Mouse (Mus musculus) retina, adult 2 months (tissue): ENCODE results near the gene Fbln1.

ENCODE experiments used
- DNase-seq: peaks from one replicate; pipeline ENCODE4 v3.0.0-alpha.2; 2012; ENCODE audit warnings: low read depth, low spot score

Gene Fbln1

GRCm38 (mm10) chr15:85206703-85207075 is 940 bp downstream of the Fbln1 start:
- no peak for DNase-seq

GRCm38 (mm10) chr15:85207081-85207480 is 1.3 kb downstream of the Fbln1 start:
- no peak for DNase-seq

DNA sequence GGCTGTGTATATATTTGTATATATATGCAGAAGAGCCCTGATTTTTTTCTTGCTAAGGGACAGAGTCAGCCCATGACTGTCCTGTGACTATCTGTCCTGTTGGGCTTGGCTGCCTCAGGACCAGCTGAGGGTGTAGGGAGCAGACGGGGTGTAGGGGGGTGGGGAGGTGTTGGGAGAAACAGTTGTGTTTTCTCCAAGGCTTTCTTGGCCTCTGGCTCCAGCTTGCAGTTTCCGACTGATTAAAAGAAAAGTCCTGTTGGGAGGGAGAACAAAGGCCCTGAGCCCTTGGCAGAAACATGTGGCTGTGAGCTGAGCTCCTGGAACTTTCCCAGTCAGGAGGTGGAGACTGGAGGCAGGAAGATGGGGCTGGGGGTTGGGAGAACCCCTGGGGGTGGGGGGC is 2.0 kb downstream of the Fbln1 start:
- DNase-seq = no peak

- no peak for DNase-seq
Measured at GRCm38 (mm10) chr15:85208332-85208731, 2.6 kb downstream of the Fbln1 start.

GRCm38 (mm10) chr15:85209341-85209740 is 3.6 kb downstream of the Fbln1 start:
- DNase-seq = no peak

DNA sequence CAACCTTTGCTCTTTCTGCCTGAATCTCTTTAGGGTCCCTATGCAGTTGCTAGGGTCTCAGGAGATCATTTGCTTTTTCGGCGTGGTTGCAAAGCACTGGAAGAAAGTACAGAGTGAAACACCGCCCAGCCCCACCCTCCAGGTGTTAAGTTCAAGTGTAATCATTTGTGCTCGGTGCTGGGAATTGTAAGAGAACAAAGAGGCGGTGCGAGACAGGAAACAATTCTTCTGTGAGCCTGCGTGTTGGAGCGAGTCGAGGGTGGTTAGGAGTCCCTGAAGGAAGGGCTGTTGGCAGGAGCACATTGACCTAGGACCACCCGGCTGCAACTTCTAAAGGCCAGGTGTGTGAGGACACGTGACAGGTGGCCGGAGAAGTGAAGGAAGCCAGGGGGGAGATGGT is 4.9 kb downstream of the Fbln1 start:
- DNase-seq = no peak

GRCm38 (mm10) chr15:85211101-85211760 is 5.5 kb downstream of the Fbln1 start:
- no peak for DNase-seq

DNA sequence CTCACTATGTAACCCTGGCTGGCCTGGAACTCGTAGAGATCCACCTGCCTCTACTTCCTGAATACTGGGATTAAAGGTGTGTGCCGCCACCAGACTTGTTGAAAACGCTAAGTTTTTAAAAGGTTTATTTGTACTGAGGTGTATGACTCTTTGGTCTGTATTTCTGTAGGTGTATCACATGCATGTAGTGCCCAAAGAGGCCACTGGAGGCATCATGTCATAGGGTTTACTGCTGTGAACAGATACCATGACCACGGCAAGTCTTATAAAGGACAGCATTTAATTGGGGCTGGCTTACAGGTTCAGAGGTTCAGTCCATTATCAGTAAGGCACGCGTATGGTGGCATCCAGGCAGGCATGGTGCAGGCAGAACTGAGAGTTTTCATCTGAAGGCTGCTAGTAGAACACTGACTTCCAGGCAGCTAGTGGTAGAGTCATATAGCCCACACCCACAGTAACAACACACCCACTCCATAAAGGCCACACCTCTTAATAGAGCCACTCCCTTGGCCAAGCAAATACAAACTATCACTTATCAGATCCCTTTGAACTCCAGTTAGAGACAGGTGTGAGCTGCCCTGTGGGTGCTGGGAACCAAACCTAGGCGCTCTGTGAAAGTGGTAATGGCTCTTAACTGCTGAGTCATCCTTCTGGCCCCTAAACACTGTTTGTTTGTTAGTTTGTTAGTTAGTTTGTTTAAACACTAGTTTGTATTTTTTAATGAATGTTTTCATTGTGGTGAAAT is 10.5 kb downstream of the Fbln1 start:
- no peak for DNase-seq

- no peak for DNase-seq
Measured at GRCm38 (mm10) chr15:85218617-85219265, 13.0 kb downstream of the Fbln1 start.

DNA sequence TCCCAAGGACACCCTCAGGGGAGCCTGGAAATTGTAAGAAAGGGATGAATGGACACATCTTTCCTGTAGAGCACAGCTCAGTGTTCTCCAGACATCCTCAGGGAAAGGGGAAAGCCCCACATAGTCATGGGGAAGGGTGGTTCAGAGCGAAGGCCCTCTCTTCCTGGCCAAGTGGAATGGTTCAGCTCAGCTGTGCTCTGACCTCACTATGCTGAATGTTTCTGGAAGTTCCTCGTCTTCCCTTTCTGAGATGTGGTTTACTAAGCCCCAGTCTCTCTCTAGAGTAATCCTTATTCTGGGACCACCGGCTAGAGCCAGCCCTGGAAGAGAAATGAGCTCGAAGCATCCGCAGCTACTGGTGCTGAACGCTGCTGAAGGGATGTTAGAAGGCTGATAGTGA is 14.6 kb downstream of the Fbln1 start:
- no peak for DNase-seq

DNA sequence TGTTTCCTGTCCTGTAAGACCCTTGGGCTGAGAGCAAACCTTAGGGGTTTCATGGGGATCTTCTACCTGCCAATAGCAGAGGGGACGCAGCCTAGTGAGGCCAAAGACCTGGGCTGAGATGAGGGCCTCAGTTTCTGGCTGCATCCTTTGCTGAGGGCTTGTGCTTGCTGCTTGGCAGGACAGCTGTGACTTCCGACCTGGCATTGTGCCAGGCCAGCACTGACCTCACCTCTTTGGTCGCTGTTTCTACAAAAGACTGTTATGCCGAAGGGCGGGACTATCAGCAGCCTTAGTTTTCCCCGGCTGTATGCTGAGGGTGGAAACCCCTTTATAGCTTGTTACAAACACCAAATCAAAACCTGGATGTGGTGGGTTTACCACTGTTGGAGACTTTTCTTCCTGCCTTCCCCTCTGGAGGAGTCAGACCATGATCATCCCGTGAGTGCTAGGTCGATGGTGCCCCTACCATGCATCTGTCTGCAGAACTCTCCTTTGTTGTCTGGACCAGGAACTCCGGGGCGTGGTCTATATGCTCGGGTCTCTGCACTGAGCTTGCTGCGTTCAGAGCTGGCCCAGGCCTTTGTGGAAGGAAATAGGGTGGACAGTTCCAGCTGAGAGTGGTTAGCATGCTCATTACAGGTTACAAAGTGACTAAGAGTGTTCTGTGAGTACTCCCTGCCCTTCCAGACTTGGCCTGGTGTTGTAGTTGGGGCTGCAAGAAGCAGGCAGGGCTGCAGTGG is 15.5 kb downstream of the Fbln1 start:
- DNase-seq = no peak

DNA sequence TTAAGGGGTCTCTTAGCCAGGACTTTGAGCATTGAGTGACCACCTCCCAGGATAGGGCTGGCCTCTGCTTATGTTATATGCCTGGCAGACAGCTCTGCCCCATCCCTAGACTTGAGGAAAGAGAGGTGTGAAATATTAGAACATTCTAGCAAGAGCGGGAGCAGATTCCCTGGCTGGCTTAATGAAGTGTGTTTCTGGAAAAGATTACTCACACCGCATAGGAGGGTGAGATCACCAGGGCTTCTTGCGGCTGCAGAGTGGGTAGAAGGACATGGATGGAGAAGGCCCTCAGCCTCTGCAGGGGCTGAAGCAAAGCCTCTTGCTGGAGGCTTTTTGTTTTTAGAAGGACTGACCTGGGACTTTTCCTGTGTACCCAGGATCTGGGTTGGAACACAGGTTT is 19.9 kb downstream of the Fbln1 start:
- no peak for DNase-seq

DNA sequence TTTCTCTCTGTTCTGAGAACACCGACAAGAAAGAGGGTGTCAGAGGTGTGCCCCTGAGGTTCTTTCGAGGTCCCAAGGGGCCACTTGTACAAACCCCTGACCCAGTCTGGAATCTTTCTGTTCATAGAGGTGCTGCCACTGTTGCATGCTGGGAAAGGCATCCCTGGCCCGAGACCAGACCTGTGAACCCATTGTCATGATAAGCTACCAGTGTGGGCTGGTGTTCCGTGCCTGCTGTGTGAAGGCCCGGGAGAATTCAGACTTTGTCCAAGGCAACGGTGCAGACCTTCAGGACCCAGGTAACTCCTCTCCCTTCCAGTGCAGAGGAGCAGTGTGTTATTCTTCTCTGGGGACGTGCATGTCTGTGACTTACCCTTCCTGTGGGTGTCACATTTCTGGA is 21.1 kb downstream of the Fbln1 start:
- no peak for DNase-seq

- no peak for DNase-seq
Measured at GRCm38 (mm10) chr15:85228568-85228967, 22.8 kb downstream of the Fbln1 start.

DNA sequence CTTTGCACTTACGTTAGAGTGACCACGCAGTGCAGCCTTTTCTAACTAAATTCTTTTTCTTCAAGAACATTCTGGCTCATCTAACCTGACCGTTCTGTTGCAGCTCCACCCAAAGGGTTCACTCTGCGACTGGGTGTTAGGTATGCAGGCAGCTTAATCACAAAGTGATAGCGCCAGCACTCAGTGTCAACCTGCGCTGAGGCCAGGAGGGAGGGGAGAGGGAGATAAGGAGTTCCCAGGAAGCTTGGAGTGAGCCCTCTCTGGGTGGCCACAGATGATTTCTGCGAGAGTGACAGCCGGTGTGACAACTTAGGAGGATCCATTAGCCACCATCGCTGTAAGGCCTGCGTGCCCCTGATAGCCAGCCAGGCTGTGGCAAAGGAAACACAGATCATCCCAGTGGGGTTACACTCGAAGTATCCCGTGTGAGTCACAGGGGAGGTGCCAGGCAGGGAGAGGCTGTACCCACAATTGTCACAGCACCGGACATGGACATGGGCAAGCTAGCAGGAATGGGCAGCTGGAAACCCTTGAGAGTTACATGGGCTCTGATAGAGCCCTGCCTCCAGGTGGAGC is 24.3 kb downstream of the Fbln1 start:
- DNase-seq = no peak

DNA sequence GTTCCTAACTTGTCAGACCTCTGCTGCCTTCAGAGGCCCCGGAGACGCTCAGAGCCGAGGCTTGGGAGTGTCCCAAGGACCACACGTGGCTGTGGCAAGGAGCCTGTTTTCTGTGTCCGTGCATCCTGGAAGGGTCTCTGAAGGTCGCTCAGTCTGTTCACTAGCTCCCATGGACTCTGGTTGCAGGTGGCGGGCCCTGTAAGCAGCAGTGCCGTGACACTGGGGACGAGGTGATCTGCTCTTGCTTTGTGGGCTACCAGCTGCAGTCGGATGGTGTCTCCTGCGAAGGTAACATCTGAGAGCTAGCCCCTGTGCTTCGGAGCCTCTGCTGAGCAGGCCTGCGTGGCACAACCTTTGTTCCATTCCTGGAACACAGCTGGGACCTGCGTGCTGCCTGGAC is 24.9 kb downstream of the Fbln1 start:
- no peak for DNase-seq

GRCm38 (mm10) chr15:85231443-85232255 is 25.9 kb downstream of the Fbln1 start:
- DNase-seq = no peak

- DNase-seq = no peak
Measured at GRCm38 (mm10) chr15:85232256-85232535, 26.4 kb downstream of the Fbln1 start.

DNA sequence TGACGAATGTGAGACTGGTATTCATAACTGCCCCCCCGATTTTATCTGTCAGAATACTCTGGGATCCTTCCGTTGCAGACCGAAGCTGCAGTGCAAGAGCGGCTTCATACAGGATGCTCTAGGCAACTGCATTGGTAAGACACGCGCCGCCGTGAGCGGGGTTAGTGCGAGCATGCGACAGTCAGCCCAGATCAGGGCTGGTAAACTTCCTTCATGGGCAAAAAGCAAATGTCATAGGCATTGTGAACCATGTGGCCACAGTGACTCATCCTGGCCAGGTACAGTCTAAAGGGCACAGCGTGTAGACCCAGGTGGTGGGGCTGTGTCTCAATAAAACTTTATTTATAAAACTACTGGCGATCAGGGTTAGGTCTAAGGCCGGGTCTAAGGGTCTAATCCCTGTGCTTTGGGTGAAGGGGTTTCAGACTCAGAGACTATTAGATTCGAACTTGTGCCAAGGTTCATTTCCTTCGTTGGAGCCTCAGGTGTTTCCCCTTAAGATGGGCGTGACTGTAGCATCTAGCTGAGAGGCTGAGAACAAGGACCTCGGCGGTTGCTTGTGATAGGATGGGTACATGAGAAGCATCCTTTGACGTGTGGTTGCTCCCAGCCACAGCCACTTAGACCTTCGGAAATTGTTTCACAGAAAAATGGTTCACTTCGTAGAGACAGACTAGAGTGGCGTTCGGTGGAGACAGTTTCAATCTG is 26.9 kb downstream of the Fbln1 start:
- DNase-seq = no peak

- DNase-seq = no peak
Measured at GRCm38 (mm10) chr15:85233251-85233611, 27.5 kb downstream of the Fbln1 start.

GRCm38 (mm10) chr15:85233690-85234089 is 27.9 kb downstream of the Fbln1 start:
- no peak for DNase-seq
